Mouse (Mus musculus) MEL (cell line): ENCODE measurements around the gene Hinfp. TPM values are rescaled to one million over a fixed set of nuclear protein-coding genes. Genes with fewer than 3 reads are reported as not detected.

ENCODE experiments used
- DNase-seq: peaks from one replicate; pipeline ENCODE4 v3.0.0; 2011; ENCODE audit warnings: low read depth, low spot score
- H3K27ac ChIP-seq: 2 replicates; pipeline ENCODE4 v1.5.1; 2012; ENCODE audit warnings: low read depth, mild to moderate bottlenecking, control low read depth, low read length, moderate library complexity; ENCODE audit not compliant: control insufficient read depth
- H3K27me3 ChIP-seq, 2 experiments: fragments of 150-350 bp in 1 of 2; sonication (generic) in 1 of 2; 2 replicates each; pipeline ENCODE4 v1.6.1; 2012; ENCODE audit warnings: low read length in 2 of 2, mild to moderate bottlenecking in 2 of 2, improper control_type of control experiment in 1 of 2, moderate library complexity in 1 of 2; ENCODE audit not compliant: insufficient read depth in 2 of 2, control insufficient read depth in 1 of 2
- H3K36me3 ChIP-seq, 2 experiments: 2 replicates each; pipeline ENCODE4 v1.6.1; 2012 to 2014; ENCODE audit warnings: low read length in 2 of 2, improper control_type of control experiment in 1 of 2, inconsistent platforms in 1 of 2, mild to moderate bottlenecking in 1 of 2; ENCODE audit not compliant: insufficient read depth in 2 of 2, control insufficient read depth in 1 of 2
- H3K4me1 ChIP-seq, 2 experiments: fragments of 150-350 bp in 1 of 2; sonication (generic) in 1 of 2; 2 replicates each; pipeline ENCODE4 v1.6.1; 2012; ENCODE audit warnings: low read length in 2 of 2, improper control_type of control experiment in 1 of 2, mild to moderate bottlenecking in 1 of 2; ENCODE audit not compliant: insufficient read depth in 2 of 2, control insufficient read depth in 1 of 2
- H3K4me3 ChIP-seq, 2 experiments: fragments of 150-350 bp in 1 of 2; sonication (generic) in 1 of 2; 2 replicates each; pipeline ENCODE4 v1.5.1; 2012; ENCODE audit warnings: low read depth in 2 of 2, low read length in 2 of 2, mild to moderate bottlenecking in 2 of 2, moderate library complexity in 2 of 2, control low read depth in 1 of 2, improper control_type of control experiment in 1 of 2; ENCODE audit not compliant: control insufficient read depth in 1 of 2, insufficient read depth in 1 of 2
- H3K79me2 ChIP-seq: 2 replicates; pipeline ENCODE4 v1.6.1; 2012; ENCODE audit warnings: mild to moderate bottlenecking, low read length, moderate library complexity; ENCODE audit not compliant: control insufficient read depth, poor library complexity, insufficient read depth
- H3K9ac ChIP-seq: 2 replicates; pipeline ENCODE4 v1.6.1; 2012; ENCODE audit warnings: low read depth, mild to moderate bottlenecking, control low read depth, low read length, moderate library complexity; ENCODE audit not compliant: control insufficient read depth, poor library complexity, severe bottlenecking
- H3K9me3 ChIP-seq: fragments of 150-350 bp; sonication (generic); replicated peaks from 2 replicates; pipeline ENCODE4 v1.6.1; 2012; ENCODE audit warnings: mild to moderate bottlenecking, low read length, improper control_type of control experiment, moderate library complexity; ENCODE audit not compliant: insufficient read depth
- BHLHE40 ChIP-seq: IDR thresholded peaks from 2 replicates; pipeline ENCODE4 v1.6.1; 2012; ENCODE audit warnings: low read depth, mild to moderate bottlenecking, inconsistent platforms, low read length, improper control_type of control experiment, borderline replicate concordance
- GABPA ChIP-seq: IDR thresholded peaks from 2 replicates; pipeline ENCODE4 v1.6.1; 2012; ENCODE audit warnings: low read depth, mild to moderate bottlenecking, inconsistent platforms, low read length, improper control_type of control experiment, moderate library complexity
- HCFC1 ChIP-seq: IDR thresholded peaks from 2 replicates; pipeline ENCODE4 v1.6.1; 2012; ENCODE audit warnings: low read depth, mild to moderate bottlenecking, inconsistent platforms, low read length, improper control_type of control experiment, moderate library complexity
- JUND ChIP-seq: IDR thresholded peaks from 2 replicates; pipeline ENCODE4 v1.6.1; 2011; ENCODE audit warnings: low read depth, mild to moderate bottlenecking, improper control_type of control experiment, low read length
- MAFK ChIP-seq: IDR thresholded peaks from 2 replicates; pipeline ENCODE4 v1.6.1; 2011; ENCODE audit warnings: low read depth, mild to moderate bottlenecking, low read length, improper control_type of control experiment, borderline replicate concordance
- MAZ ChIP-seq: IDR thresholded peaks from 2 replicates; pipeline ENCODE4 v1.6.1; 2012; ENCODE audit warnings: low read depth, mild to moderate bottlenecking, inconsistent platforms, low read length, improper control_type of control experiment
- POLR2A ChIP-seq, 2 experiments: IDR thresholded peaks; 2 replicates each; pipeline ENCODE4 v1.6.1; 2011 to 2012; ENCODE audit warnings: low read length in 2 of 2, mild to moderate bottlenecking in 2 of 2, control low read depth in 1 of 2, improper control_type of control experiment in 1 of 2, low read depth in 1 of 2, moderate library complexity in 1 of 2; ENCODE audit not compliant: control insufficient read depth in 1 of 2, insufficient read depth in 1 of 2, poor library complexity in 1 of 2
- SIN3A ChIP-seq: IDR thresholded peaks from 2 replicates; pipeline ENCODE4 v1.6.1; 2012; ENCODE audit warnings: low read length, improper control_type of control experiment, inconsistent platforms
- TCF12 ChIP-seq: IDR thresholded peaks from 2 replicates; pipeline ENCODE4 v1.6.1; 2014; ENCODE audit warnings: low read depth, mild to moderate bottlenecking, inconsistent platforms, low read length, improper control_type of control experiment, moderate library complexity
- USF1 ChIP-seq: IDR thresholded peaks from 2 replicates; pipeline ENCODE4 v1.6.1; 2014; ENCODE audit warnings: low read depth, mild to moderate bottlenecking, inconsistent platforms, low read length, improper control_type of control experiment, moderate library complexity
- polyA plus RNA-seq, 2 experiments: library from polyadenylated mRNA; stranded (reverse) in 1 of 2; unstranded in 1 of 2; fragments of >175 nt in 1 of 2; fragments of >200 nt in 1 of 2; gene quantifications; 2 replicates each; pipeline versions ENCODE4 v1.2.1 to v1.2.4; 2012; ENCODE audit warnings: low replicate concordance in 2 of 2, low read depth in 1 of 2; ENCODE audit not compliant: insufficient read length in 2 of 2, insufficient read depth in 1 of 2, missing spikeins in 1 of 2
- total RNA-seq: library from RNA; depleted of rRNA; stranded (reverse); fragments of 300-350 nt; gene quantifications from 2 replicates; pipeline ENCODE4 v1.2.3, GENCODE M21; 2012

Hinfp gene
- total and polyA plus RNA-seq, 3 experiments, result 16.4 to 31.3 TPM; not detected in 1

GRCm38 (mm10) chr9:44287003-44287400 lies 18.5 kb downstream of the Hinfp start:
- DNase-seq, result peak; percentile 45
- TF ChIP-seq SIN3A, result 0 out of 2 replicates have a peak, but pooled peaks have one; percentile 14
- no peak for TF ChIP-seq TCF12
- TF ChIP-seq POLR2A (IDR thresholded peaks at IDR 0.05; ENCODE audit: control insufficient read depth in 1 of 2, insufficient read depth in 1 of 2, low read depth in 1 of 2, low read length in 2 of 2, poor library complexity in 1 of 2), result 0 out of 4 replicates have a peak, but pooled peaks of 1 of the 2 experiments have one; percentile 23
- Histone ChIP-seq H3K9me3 (no peaks in the 10 kb centered on the region), H3K4me1 (peaks cover 8 to 22% of the 10 kb centered on the region in 2 experiments), H3K4me3 (peak overlapping the region; percentile 70), H3K9ac (peak overlapping the region; percentile 64), H3K79me2 (peaks cover 8% of the 10 kb centered on the region; the same call in 1 of the 2 replicates), H3K36me3 (peaks cover under 1 to 11% of the 10 kb centered on the region in 2 experiments), H3K27ac (peak overlapping the region; percentile 17), H3K27me3 (no peaks in the 10 kb centered on the region)

- peaks cover 0 to 11% of the 10 kb centered on the region in 2 experiments; a peak in 3 of 4 replicates for H3K36me3 ChIP-seq
- H3K9ac ChIP-seq, result peak overlapping the region; percentile 10; the same call in 1 of the 2 replicates
These were observed 19.1 kb downstream of the Hinfp start for GRCm38 (mm10) chr9:44286256-44286850.

GRCm38 (mm10) chr9:44283183-44283582 lies 22.3 kb downstream of the Hinfp start:
- H3K4me1 ChIP-seq, result peaks cover 2 to 15% of the 10 kb centered on the region in 2 experiments

More at GRCm38 (mm10) chr9:44286256-44286850, 19.1 kb downstream of the Hinfp start:
- no peaks in the 10 kb centered on the region for H3K27me3 ChIP-seq
- H3K79me2 ChIP-seq, result peaks cover 8% of the 10 kb centered on the region; the same call in 1 of the 2 replicates
- no peaks in the 10 kb centered on the region for H3K9me3 ChIP-seq
- TF ChIP-seq JUND, result 0 out of 2 replicates have a peak, but pooled peaks have one; percentile 3
- TF ChIP-seq HCFC1, result no peak
- TF ChIP-seq USF1, result no peak
- TF ChIP-seq GABPA, result no peak
- no peak for TF ChIP-seq MAFK
- peak; percentile 60 for DNase-seq
- H3K27ac ChIP-seq, result no peak overlapping the region; the same call in 1 of the 2 replicates
- peaks cover 8 to 22% of the 10 kb centered on the region in 2 experiments for H3K4me1 ChIP-seq
- H3K4me3 ChIP-seq, result peak overlapping the region; percentile 70

More at GRCm38 (mm10) chr9:44283183-44283582, 22.3 kb downstream of the Hinfp start:
- TF ChIP-seq BHLHE40 (no peak), USF1 (no peak), MAZ (no peak), JUND (no peak)
- no peak overlapping the region for H3K27ac ChIP-seq
- H3K9me3 ChIP-seq, result no peaks in the 10 kb centered on the region
- no peak overlapping the region for H3K9ac ChIP-seq
- H3K79me2 ChIP-seq, result peaks cover 8% of the 10 kb centered on the region; the same call in 1 of the 2 replicates
- H3K27me3 ChIP-seq, result no peaks in the 10 kb centered on the region
- H3K36me3 ChIP-seq, result peaks cover 0 to 2% of the 10 kb centered on the region in 2 experiments; a peak in 3 of 4 replicates
- DNase-seq, result no peak
- H3K4me3 ChIP-seq, result no peak overlapping the region
